Mouse (Mus musculus): ENCODE results near the gene Lrrc8b.

Gene Lrrc8b

GRCm38 (mm10) chr5:105484247-105484646 is 68.7 kb downstream of the Lrrc8b start:
- no peak for DNase-seq (ENCODE audit: low spot score)

DNA sequence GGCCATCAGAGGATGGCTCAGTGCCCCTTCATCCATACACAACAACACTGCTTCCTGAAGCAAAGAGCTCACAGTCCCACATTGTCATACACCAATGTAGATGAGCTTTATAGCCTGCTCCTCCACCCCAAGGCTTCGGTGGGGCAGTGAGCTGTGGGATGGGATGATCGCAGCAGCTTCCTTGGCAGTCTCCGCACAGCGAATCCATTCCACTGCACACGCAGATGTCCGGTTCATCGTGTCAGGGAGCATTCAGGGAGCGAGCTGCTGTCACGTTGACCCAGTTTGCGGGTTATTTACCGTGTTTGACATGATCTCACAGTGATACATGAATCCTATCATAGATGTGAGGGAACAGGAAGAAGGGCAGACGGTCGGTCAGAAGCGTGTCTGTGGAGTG is 69.3 kb downstream of the Lrrc8b start:
- no peak for DNase-seq (ENCODE audit: low spot score)

GRCm38 (mm10) chr5:105490211-105490610 is 74.6 kb downstream of the Lrrc8b start:
- no peak for DNase-seq (ENCODE audit: low spot score)

- DNase-seq (ENCODE audit: low spot score): no peak
Observed at GRCm38 (mm10) chr5:105491389-105491788, 75.8 kb downstream of the Lrrc8b start.

- DNase-seq (ENCODE audit: low spot score): peak; percentile 24
Observed at GRCm38 (mm10) chr5:105492367-105493246, 77.0 kb downstream of the Lrrc8b start.

- DNase-seq (ENCODE audit: low spot score): no peak
Observed at GRCm38 (mm10) chr5:105493377-105493776, 77.8 kb downstream of the Lrrc8b start.

GRCm38 (mm10) chr5:105494246-105494917 is 78.8 kb downstream of the Lrrc8b start:
- no peak for DNase-seq (ENCODE audit: low spot score)

- DNase-seq (ENCODE audit: low spot score): peak; percentile 73
Observed at GRCm38 (mm10) chr5:105494918-105495901, 79.6 kb downstream of the Lrrc8b start.

DNA sequence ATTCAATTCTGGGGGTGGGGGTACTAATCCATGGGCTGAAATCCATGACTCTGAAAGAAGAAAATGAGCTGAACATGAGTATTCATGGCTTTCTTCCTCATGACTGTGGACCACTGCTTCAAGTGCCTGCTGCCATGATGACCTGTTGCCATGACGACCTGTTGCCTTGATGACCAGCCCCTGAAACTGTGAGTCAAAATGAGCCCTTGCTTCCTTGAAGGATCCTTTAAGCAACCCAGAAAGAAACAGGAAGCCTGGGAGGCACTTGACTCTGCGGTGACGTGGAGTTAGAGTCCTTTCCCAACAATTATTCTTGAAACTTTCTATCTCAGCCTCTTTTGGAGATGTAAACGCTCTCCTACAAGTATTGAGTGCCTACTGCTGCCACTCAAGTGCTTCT is 80.6 kb downstream of the Lrrc8b start:
- DNase-seq (ENCODE audit: low spot score): no peak

DNA sequence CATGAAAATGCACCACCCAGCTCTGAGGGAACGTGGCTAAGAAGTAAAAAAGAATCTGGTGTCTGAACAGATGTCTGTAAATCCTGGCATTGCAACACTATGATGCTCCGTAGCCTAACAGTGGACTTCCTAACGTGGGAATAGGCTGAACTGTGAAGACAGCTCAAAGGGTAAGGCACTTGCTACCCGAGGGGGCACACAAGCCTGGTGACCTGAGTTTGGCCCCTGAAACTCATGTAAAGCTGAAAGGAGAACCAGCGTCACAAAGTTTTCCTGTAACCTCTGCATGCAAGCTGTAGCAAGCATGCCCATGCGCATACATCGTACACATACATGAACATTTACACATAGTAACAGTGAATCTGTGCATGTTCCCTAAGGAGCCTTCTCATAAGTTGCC is 81.0 kb downstream of the Lrrc8b start:
- DNase-seq (ENCODE audit: low spot score): no peak

- no peak for DNase-seq (ENCODE audit: low spot score)
Observed at GRCm38 (mm10) chr5:105498429-105499000, 82.9 kb downstream of the Lrrc8b start.

DNA sequence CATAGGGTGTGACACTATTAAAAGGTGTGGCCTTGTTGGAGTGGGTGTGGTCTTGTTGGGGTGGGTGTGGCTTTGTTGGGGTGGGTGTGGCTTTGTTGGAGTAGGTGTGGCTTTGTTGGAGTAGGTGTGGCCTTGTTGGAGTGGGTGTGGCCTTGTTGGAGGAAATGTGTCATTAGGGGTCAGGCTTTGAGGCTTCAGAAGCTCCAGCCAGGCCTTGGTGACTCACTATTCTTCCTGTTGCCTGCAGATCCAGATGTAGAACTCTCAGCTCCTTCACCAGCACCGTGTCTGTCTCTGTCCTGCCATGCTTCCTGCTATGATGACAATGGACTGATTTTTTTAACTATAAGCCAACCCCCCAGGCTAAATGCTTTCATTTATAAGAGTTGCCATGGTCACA is 83.8 kb downstream of the Lrrc8b start:
- DNase-seq (ENCODE audit: low spot score): peak; percentile 21

DNA sequence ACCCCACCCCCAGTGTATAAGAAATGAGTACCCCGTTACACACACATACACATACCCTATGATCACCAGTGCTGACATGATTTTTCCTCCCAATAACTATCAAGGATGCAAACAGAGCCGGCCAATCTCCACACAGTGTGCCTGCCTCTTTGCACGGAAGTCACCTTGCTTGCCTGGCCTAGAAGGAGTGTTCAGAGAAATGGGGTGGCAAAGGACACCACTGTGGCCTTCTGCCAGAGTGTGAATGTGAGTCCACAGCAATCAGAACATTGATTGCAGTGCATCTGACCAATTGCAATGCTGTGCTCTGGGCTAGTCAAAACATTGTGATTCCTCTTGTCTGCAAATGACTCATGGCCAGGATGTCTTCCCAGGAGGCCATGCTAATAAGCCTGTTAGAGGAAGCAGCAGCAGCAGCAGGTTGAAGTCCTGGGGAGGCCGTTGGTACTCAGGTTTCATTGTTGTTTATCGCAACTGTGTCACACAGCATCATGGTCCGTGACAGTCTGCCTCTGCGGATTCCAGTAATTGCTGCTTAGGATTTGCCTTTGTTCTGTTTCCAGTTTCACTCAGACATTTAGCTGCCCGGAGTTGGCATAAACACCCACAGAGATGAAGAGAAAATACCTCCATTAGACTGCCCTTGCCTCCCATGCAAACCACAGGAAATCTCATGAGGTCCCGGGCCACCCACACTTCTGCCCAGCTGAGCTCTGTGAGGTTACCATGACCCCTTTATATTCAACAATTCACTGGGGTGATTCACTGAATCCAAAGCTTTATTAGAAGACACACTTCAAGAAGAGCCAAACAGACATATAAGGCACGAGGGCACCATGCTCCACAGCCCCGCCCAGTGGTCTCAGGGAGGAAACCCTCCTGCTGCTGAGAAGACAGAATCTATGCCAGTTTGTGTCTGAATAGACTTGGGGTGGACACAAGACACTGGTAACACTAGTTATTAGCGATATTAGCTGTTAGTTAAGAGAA is 84.9 kb downstream of the Lrrc8b start:
- no peak for DNase-seq (ENCODE audit: low spot score)

DNA sequence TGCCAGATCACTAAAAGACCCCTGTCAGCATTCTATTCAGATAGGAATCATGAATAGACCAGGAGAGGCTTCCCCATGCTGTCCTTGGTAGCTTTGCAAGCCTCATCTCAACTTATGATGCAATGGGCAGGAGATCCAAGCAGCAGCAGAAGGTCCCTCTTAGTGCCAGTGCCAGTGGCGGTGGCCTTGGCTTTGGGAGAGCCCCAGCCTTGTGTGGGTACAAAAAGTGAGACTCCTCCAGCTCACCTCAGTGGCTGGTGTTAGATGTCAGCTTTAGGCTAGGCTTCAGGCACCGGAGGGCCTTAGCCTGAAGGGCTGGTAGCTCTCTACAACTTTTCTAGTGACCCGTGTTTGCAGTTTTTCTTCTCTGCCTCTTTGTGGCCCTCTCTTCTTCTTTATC is 85.6 kb downstream of the Lrrc8b start:
- no peak for DNase-seq (ENCODE audit: low spot score)

GRCm38 (mm10) chr5:105508813-105509212 is 93.2 kb downstream of the Lrrc8b start:
- DNase-seq (ENCODE audit: low spot score): no peak

DNA sequence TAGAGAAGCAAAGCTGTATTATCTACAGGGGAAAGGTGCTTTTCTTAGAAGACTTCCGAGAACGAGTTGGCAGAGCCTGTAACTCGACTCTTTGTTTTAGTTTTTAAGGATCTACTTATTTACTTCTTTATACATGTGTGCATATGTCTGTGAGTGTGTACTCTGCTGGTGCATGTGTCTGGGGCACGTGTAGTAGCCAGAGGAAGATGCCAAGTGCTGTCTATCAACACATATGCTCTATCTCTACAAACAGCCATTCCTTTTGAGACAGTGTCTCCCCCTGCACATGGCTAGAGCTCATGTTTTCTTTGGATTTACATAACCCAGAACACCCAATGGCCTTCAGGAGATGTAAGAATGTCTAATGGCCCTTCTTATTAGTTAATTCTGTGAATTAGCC is 96.7 kb downstream of the Lrrc8b start:
- DNase-seq (ENCODE audit: low spot score): no peak

GRCm38 (mm10) chr5:105515532-105515931 is 100.0 kb downstream of the Lrrc8b start:
- DNase-seq (ENCODE audit: low spot score): no peak

DNA sequence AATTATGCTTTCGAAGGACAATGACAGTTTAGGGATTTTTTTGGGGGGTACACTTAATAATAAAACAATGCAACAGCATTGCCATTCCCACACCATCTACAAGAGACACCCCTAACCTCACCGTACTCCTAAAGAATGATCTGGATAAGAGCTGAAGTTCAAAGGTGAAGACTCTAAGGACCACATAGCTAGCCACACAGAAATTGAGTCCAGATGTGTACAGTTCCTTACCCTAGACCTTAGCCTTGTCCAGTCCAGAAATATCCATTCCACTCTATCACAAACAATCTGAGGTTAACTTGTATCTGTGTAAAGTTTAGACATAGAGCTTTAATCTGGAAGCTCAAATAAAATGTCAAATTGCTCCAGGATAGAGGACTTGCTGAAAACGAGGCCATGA is 100.7 kb downstream of the Lrrc8b start:
- DNase-seq (ENCODE audit: low spot score): no peak

DNA sequence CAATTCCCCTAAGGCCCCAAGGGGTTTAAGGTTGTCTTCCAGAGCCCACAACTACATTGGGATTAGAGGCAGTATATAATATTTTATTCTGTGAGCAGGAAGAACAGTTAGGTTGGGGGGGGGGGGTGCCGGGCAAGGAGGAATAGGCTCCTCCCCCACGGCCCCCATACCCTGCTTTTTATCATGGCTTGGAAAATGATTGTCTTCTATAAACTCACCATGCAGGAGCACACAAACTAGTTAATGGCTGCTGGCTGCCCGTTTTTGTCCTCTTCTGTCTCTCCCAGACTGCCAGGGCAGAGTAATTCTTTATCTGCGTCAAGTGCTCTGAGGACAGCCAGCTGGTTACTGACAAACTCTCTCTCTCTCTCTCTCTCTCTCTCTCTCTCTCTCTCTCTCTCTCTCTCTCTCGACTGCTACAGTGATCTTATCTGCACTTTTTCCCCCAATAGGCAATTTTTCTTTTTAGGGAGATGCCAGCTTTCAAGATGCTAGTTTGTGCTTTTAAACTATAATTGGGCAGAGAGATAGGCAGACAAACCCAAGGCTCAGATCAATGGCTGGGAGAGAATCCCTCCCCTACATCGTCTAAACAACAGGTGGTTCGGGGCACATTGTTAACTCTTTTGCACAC is 102.5 kb downstream of the Lrrc8b start:
- DNase-seq (ENCODE audit: low spot score): peak; percentile 50

- DNase-seq (ENCODE audit: low spot score): peak; percentile 56
Observed at GRCm38 (mm10) chr5:105518626-105519095, 103.1 kb downstream of the Lrrc8b start.
